Mouse (Mus musculus) layer of hippocampus, adult 9-11 months (tissue): Measurements from ENCODE around the gene Gm12166.
"Not testable (repeated sequence)": the region's sequence is repeated elsewhere in the genome, so short reads cannot be mapped to it uniquely, and the experiment has no call there.

ENCODE experiments used
- DNase-seq: peaks from one replicate; pipeline ENCODE4 v3.0.0; 2022

The Gm12166 gene

GRCm38 (mm10) chr11:46054911-46055895, 3.1 kb upstream of the Gm12166 start:
- no peak for DNase-seq

- no peak for DNase-seq
Measured at GRCm38 (mm10) chr11:46054311-46054710, 2.2 kb upstream of the Gm12166 start.

GRCm38 (mm10) chr11:46053457-46053856, 1.3 kb upstream of the Gm12166 start:
- not testable (repeated sequence) for DNase-seq

GRCm38 (mm10) chr11:46047264-46047663, 4.9 kb downstream of the Gm12166 start:
- no peak for DNase-seq

- no peak for DNase-seq
Measured at GRCm38 (mm10) chr11:46044781-46045180, 7.3 kb downstream of the Gm12166 start.

- no peak for DNase-seq
Measured at GRCm38 (mm10) chr11:46041607-46042267, 10.4 kb downstream of the Gm12166 start.

- DNase-seq = no peak
Measured at GRCm38 (mm10) chr11:46040841-46041556, 11.1 kb downstream of the Gm12166 start.

GRCm38 (mm10) chr11:46039335-46039734, 12.8 kb downstream of the Gm12166 start:
- no peak for DNase-seq

GRCm38 (mm10) chr11:46038901-46039300, 13.2 kb downstream of the Gm12166 start:
- DNase-seq = no peak

GRCm38 (mm10) chr11:46036374-46036773, 15.7 kb downstream of the Gm12166 start:
- DNase-seq = no peak

- no peak for DNase-seq
Measured at GRCm38 (mm10) chr11:46032956-46033355, 19.2 kb downstream of the Gm12166 start.

- DNase-seq = no peak
Measured at GRCm38 (mm10) chr11:46031470-46031869, 20.7 kb downstream of the Gm12166 start.

- no peak for DNase-seq
Measured at GRCm38 (mm10) chr11:46030026-46030425, 22.1 kb downstream of the Gm12166 start.

- no peak for DNase-seq
Measured at GRCm38 (mm10) chr11:46029485-46029884, 22.6 kb downstream of the Gm12166 start.

- DNase-seq = no peak
Measured at GRCm38 (mm10) chr11:46027952-46028814, 23.9 kb downstream of the Gm12166 start.

- DNase-seq = no peak
Measured at GRCm38 (mm10) chr11:46025962-46026392, 26.1 kb downstream of the Gm12166 start.

- DNase-seq = no peak
Measured at GRCm38 (mm10) chr11:46022983-46023382, 29.1 kb downstream of the Gm12166 start.

GRCm38 (mm10) chr11:46021850-46022249, 30.3 kb downstream of the Gm12166 start:
- DNase-seq = no peak

- no peak for DNase-seq
Measured at GRCm38 (mm10) chr11:46020246-46020645, 31.9 kb downstream of the Gm12166 start.

- DNase-seq = peak; percentile 13
Measured at GRCm38 (mm10) chr11:46016061-46016460, 36.1 kb downstream of the Gm12166 start.
